Mouse (Mus musculus): Measurements from ENCODE around the gene B3gat2.

DNA sequence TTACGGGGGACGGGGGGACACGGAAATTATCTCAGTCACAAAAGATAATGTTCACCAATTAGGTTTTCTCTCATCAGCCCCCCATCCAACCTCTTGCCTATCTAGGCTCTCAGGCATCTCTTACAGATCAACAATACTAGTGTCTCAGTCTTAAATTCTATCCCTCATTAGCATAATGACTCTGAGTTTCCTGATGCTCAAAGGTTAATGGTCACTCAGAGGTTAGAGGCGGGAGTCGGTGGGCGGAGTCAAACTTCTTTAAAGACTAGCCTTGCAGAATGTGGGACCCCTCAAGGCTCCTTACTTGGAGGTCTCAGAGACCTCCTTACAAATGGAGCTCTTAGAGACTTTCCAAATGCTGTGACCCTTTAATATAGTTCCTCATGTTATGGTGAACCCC is 8.0 kb upstream of the B3gat2 start:
- TF ChIP-seq POLR2A (IDR thresholded peaks at IDR 0.05; ENCODE audit: borderline replicate concordance, extremely low read depth, low read depth, low read length) (no peak), CTCF (IDR thresholded peaks at IDR 0.05; ENCODE audit: insufficient read depth, low read length) (no peak)

Data from lung, adult 2 months (tissue).